Mouse (Mus musculus) kidney, adult 2 months (tissue): ENCODE data around the gene Olfr214. TPM values are rescaled to one million over a fixed set of nuclear protein-coding genes. Genes with fewer than 3 reads are reported as not detected.
"Not testable (repeated sequence)": the region's sequence is repeated elsewhere in the genome, so short reads cannot be mapped to it uniquely, and the experiment has no call there.

ENCODE experiments used
- DNase-seq: peaks from one replicate; pipeline ENCODE4 v3.0.0; 2021
- H3K27ac ChIP-seq: fragments of 200-500 bp; 2 replicates; pipeline ENCODE4 v1.5.1; 2012; ENCODE audit warnings: low read depth, low read length, control low read depth, inconsistent platforms; ENCODE audit not compliant: insufficient read depth
- H3K27me3 ChIP-seq: fragments of 200-500 bp; replicated peaks from 2 replicates; pipeline ENCODE4 v1.6.1; 2012; ENCODE audit warnings: mild to moderate bottlenecking, moderate library complexity, low read length, inconsistent platforms; ENCODE audit not compliant: control insufficient read depth, insufficient read depth
- H3K36me3 ChIP-seq: fragments of 200-500 bp; 2 replicates; pipeline ENCODE4 v1.6.1; 2012; ENCODE audit warnings: mild to moderate bottlenecking, moderate library complexity, low read length, inconsistent platforms; ENCODE audit not compliant: control insufficient read depth, insufficient read depth
- H3K4me1 ChIP-seq: fragments of 200-500 bp; 2 replicates; pipeline ENCODE4 v1.6.1; 2011; ENCODE audit warnings: low read length; ENCODE audit not compliant: control insufficient read depth, insufficient read depth
- H3K4me3 ChIP-seq: fragments of 200-500 bp; 2 replicates; pipeline ENCODE4 v1.5.1; 2011; ENCODE audit warnings: mild to moderate bottlenecking, low read depth, low read length, control low read depth; ENCODE audit not compliant: insufficient read depth
- CTCF ChIP-seq: fragments of 200-500 bp; conservative IDR thresholded peaks from 2 replicates; pipeline ENCODE4 v1.5.1; 2011; ENCODE audit warnings: low read depth, mild to moderate bottlenecking, control low read depth, low read length, moderate library complexity, mixed read lengths; ENCODE audit not compliant: insufficient read depth, insufficient read length
- POLR2A ChIP-seq: fragments of 200-500 bp; IDR thresholded peaks from one replicate; pipeline ENCODE4 v1.6.1; 2011; ENCODE audit warnings: low read depth, low read length, control low read depth
- WGBS: fragments of 180-500 bp; shearing (Covaris S2); methylation state at CpG from one replicate; pipeline ENCODE4 v1.1.7; 2018; 5-methylcytosine and 5-hydroxymethylcytosine counted together
- polyA plus RNA-seq: library from polyadenylated mRNA; depleted of rRNA; stranded (reverse); fragments of >200 nt; gene quantifications from 2 replicates; pipeline ENCODE4 v1.2.3, GENCODE M21; 2012; rRNA removed

Olfr214 gene
- not detected in 2 replicates for polyA plus RNA-seq

GRCm38 (mm10) chr6:116553935-116554334 is at the start of gene Olfr214:
Gene Olfr214 (plus strand): TSS chr6:116554235.
- Histone ChIP-seq H3K4me1 (no peaks in the 10 kb centered on the region), H3K36me3 (no peaks in the 10 kb centered on the region), H3K4me3 (no peak within 1 kb of the TSS), H3K27me3 (no peaks in the 10 kb centered on the region), H3K27ac (no peak within 1 kb of the TSS)
- TF ChIP-seq CTCF (no peak), POLR2A (no peak)
- 39% methylated on average over 1 of the region's 1 CpGs for WGBS
- DNase-seq, result no peak

- H3K27me3 ChIP-seq, H3K36me3 ChIP-seq, H3K27ac ChIP-seq, H3K4me3 ChIP-seq, H3K4me1 ChIP-seq, DNase-seq: not testable (repeated sequence)
- 90% methylated on average over 20 of the region's 20 CpGs for WGBS
Observed at GRCm38 (mm10) chr6:116506302-116507003, 47.6 kb upstream of the Olfr214 start, which contains the start of gene Olfr212. Gene Olfr212 (plus strand): TSS chr6:116506516.

GRCm38 (mm10) chr6:116514832-116515231 is 39.2 kb upstream of the Olfr214 start:
- no peak overlapping the region for H3K4me3 ChIP-seq
- TF ChIP-seq CTCF (no peak), POLR2A (no peak)
- no peak for DNase-seq
- H3K27ac ChIP-seq, result no peak overlapping the region
- H3K4me1 ChIP-seq, result no peaks in the 10 kb centered on the region
- H3K27me3 ChIP-seq, result no peaks in the 10 kb centered on the region
- H3K36me3 ChIP-seq, result no peaks in the 10 kb centered on the region

GRCm38 (mm10) chr6:116538156-116538555 is 15.9 kb upstream of the Olfr214 start, which contains the start of gene Olfr213:
Gene Olfr213 (plus strand): TSS chr6:116538456.
- TF ChIP-seq CTCF (no peak), POLR2A (no peak)
- no peak within 1 kb of the TSS for H3K4me3 ChIP-seq
- H3K27me3 ChIP-seq, result no peaks in the 10 kb centered on the region; the same call in 1 of the 2 replicates
- DNase-seq, result no peak
- WGBS, result 85% methylated on average over 1 of the region's 1 CpGs
- no peaks in the 10 kb centered on the region for H3K36me3 ChIP-seq
- no peak within 1 kb of the TSS for H3K27ac ChIP-seq
- no peaks in the 10 kb centered on the region for H3K4me1 ChIP-seq

- H3K4me3 ChIP-seq, result no peak overlapping the region
- H3K27me3 ChIP-seq, result no peaks in the 10 kb centered on the region; the same call in 1 of the 2 replicates
- 89% methylated on average over 2 of the region's 2 CpGs for WGBS
- TF ChIP-seq CTCF (no peak), POLR2A (no peak)
- H3K27ac ChIP-seq, result no peak overlapping the region
- DNase-seq, result no peak
- H3K4me1 ChIP-seq, result no peaks in the 10 kb centered on the region
- H3K36me3 ChIP-seq, result no peaks in the 10 kb centered on the region
Observed at GRCm38 (mm10) chr6:116542500-116542899, 11.5 kb upstream of the Olfr214 start.

- DNase-seq, H3K36me3 ChIP-seq, H3K4me3 ChIP-seq, H3K27me3 ChIP-seq, H3K27ac ChIP-seq, H3K4me1 ChIP-seq: not testable (repeated sequence)
- WGBS, result 96% methylated on average over 11 of the region's 11 CpGs
Observed at GRCm38 (mm10) chr6:116550841-116551240, 3.2 kb upstream of the Olfr214 start, which contains the start of gene Gm5580. Gene Gm5580 (plus strand): TSS chr6:116551141.

- 29% methylated on average over 3 of the region's 3 CpGs for WGBS
- Histone ChIP-seq H3K4me1 (no peaks in the 10 kb centered on the region), H3K4me3 (no peak overlapping the region), H3K27me3 (no peaks in the 10 kb centered on the region), H3K36me3 (no peaks in the 10 kb centered on the region), H3K27ac (no peak overlapping the region)
- DNase-seq, result no peak
- TF ChIP-seq CTCF, result no peak
- TF ChIP-seq POLR2A, result no peak
Observed at GRCm38 (mm10) chr6:116554952-116555351, 917 bp downstream of the Olfr214 start.

GRCm38 (mm10) chr6:116569834-116570233 is 15.8 kb downstream of the Olfr214 start:
- Histone ChIP-seq H3K36me3 (no peaks in the 10 kb centered on the region), H3K27ac (no peak overlapping the region), H3K27me3 (no peaks in the 10 kb centered on the region), H3K4me1 (no peaks in the 10 kb centered on the region), H3K4me3 (no peak overlapping the region)
- DNase-seq, result peak; percentile 60
- 29% methylated on average over 3 of the region's 3 CpGs for WGBS
- TF ChIP-seq CTCF, result peak; percentile 66
- no peak for TF ChIP-seq POLR2A
